Mouse (Mus musculus): Measurements from ENCODE around the gene Zfyve19. TPM values are rescaled to one million over a fixed set of nuclear protein-coding genes. Genes with fewer than 3 reads are reported as not detected.

Zfyve19 gene
- polyA plus RNA-seq, 1 experiment: 42.2 TPM

GRCm38 (mm10) chr2:119198934-119199333 is 9.5 kb upstream of the Zfyve19 start:
- no peak for TF ChIP-seq POLR2A (IDR thresholded peaks at IDR 0.05; ENCODE audit: borderline replicate concordance, control insufficient read depth, low read depth, low read length)
- no peak for TF ChIP-seq CTCF (IDR thresholded peaks at IDR 0.05; ENCODE audit: control insufficient read depth, insufficient read depth, low read length)
- H3K27ac ChIP-seq (ENCODE audit: control insufficient read depth, insufficient read depth, low read depth, low read length, poor library complexity): no peak overlapping the region
- no peak overlapping the region for H3K4me3 ChIP-seq (replicated peaks; ENCODE audit: control insufficient read depth, low read depth, low read length)
- WGBS: 88% methylated on average over 3 of the region's 3 CpGs
- H3K4me1 ChIP-seq (ENCODE audit: control insufficient read depth, insufficient read depth, low read length): peaks cover 3% of the 10 kb centered on the region; the same call in 1 of the 2 replicates

- no peak overlapping the region for H3K4me3 ChIP-seq (replicated peaks; ENCODE audit: control insufficient read depth, low read depth, low read length)
- no peak overlapping the region for H3K27ac ChIP-seq (ENCODE audit: control insufficient read depth, insufficient read depth, low read depth, low read length, poor library complexity)
- 54% methylated on average over 5 of the region's 5 CpGs for WGBS
- H3K4me1 ChIP-seq (ENCODE audit: control insufficient read depth, insufficient read depth, low read length): peaks cover 3% of the 10 kb centered on the region; the same call in 1 of the 2 replicates
- TF ChIP-seq CTCF (IDR thresholded peaks at IDR 0.05; ENCODE audit: control insufficient read depth, insufficient read depth, low read length) (no peak), POLR2A (IDR thresholded peaks at IDR 0.05; ENCODE audit: borderline replicate concordance, control insufficient read depth, low read depth, low read length) (no peak)
Observed at GRCm38 (mm10) chr2:119202914-119203453, 5.4 kb upstream of the Zfyve19 start.

- Histone ChIP-seq H3K27ac (ENCODE audit: control insufficient read depth, insufficient read depth, low read depth, low read length, poor library complexity) (no peak overlapping the region), H3K4me3 (replicated peaks; ENCODE audit: control insufficient read depth, low read depth, low read length) (no peak overlapping the region), H3K4me1 (ENCODE audit: control insufficient read depth, insufficient read depth, low read length) (peaks cover 3% of the 10 kb centered on the region; the same call in 1 of the 2 replicates)
- TF ChIP-seq CTCF (IDR thresholded peaks at IDR 0.05; ENCODE audit: control insufficient read depth, insufficient read depth, low read length): no peak
- TF ChIP-seq POLR2A (IDR thresholded peaks at IDR 0.05; ENCODE audit: borderline replicate concordance, control insufficient read depth, low read depth, low read length): no peak
- WGBS: 78% methylated on average over 4 of the region's 4 CpGs
Observed at GRCm38 (mm10) chr2:119203871-119204460, 4.5 kb upstream of the Zfyve19 start.

- WGBS: 16% methylated on average over 6 of the region's 6 CpGs
- Histone ChIP-seq H3K4me1 (ENCODE audit: control insufficient read depth, insufficient read depth, low read length) (peaks cover 1% of the 10 kb centered on the region; the same call in 1 of the 2 replicates), H3K27ac (ENCODE audit: control insufficient read depth, insufficient read depth, low read depth, low read length, poor library complexity) (peak overlapping the region; percentile 80), H3K4me3 (replicated peaks; ENCODE audit: control insufficient read depth, low read depth, low read length) (peak overlapping the region; percentile 96)
- TF ChIP-seq CTCF (IDR thresholded peaks at IDR 0.05; ENCODE audit: control insufficient read depth, insufficient read depth, low read length) (no peak), POLR2A (IDR thresholded peaks at IDR 0.05; ENCODE audit: borderline replicate concordance, control insufficient read depth, low read depth, low read length) (no peak)
Observed at GRCm38 (mm10) chr2:119207961-119208343, 465 bp upstream of the Zfyve19 start.

- no peak for TF ChIP-seq CTCF (IDR thresholded peaks at IDR 0.05; ENCODE audit: control insufficient read depth, insufficient read depth, low read length)
- no peak for TF ChIP-seq POLR2A (IDR thresholded peaks at IDR 0.05; ENCODE audit: borderline replicate concordance, control insufficient read depth, low read depth, low read length)
- Histone ChIP-seq H3K4me1 (ENCODE audit: control insufficient read depth, insufficient read depth, low read length) (no peaks in the 10 kb centered on the region; the same call in 1 of the 2 replicates), H3K27ac (ENCODE audit: control insufficient read depth, insufficient read depth, low read depth, low read length, poor library complexity) (peak overlapping the region; percentile 3; the same call in 1 of the 2 replicates), H3K4me3 (replicated peaks; ENCODE audit: control insufficient read depth, low read depth, low read length) (peak overlapping the region; percentile 96)
- under 1% methylated on average over 13 of the region's 13 CpGs for WGBS
Observed at GRCm38 (mm10) chr2:119209176-119209507, 725 bp downstream of the Zfyve19 start.

- TF ChIP-seq CTCF (IDR thresholded peaks at IDR 0.05; ENCODE audit: control insufficient read depth, insufficient read depth, low read length) (no peak), POLR2A (IDR thresholded peaks at IDR 0.05; ENCODE audit: borderline replicate concordance, control insufficient read depth, low read depth, low read length) (no peak)
- no peaks in the 10 kb centered on the region for H3K4me1 ChIP-seq (ENCODE audit: control insufficient read depth, insufficient read depth, low read length)
- no peak within 1 kb of the TSS for H3K4me3 ChIP-seq (replicated peaks; ENCODE audit: control insufficient read depth, low read depth, low read length)
- WGBS: 62% methylated on average over 6 of the region's 6 CpGs
- H3K27ac ChIP-seq (ENCODE audit: control insufficient read depth, insufficient read depth, low read depth, low read length, poor library complexity): no peak within 1 kb of the TSS
Observed at GRCm38 (mm10) chr2:119229775-119230704, 21.6 kb downstream of the Zfyve19 start, which contains the start of gene Ppp1r14d. Ppp1r14d (minus strand) TSS chr2:119229906.

GRCm38 (mm10) chr2:119236682-119237209 is 28.3 kb downstream of the Zfyve19 start:
- H3K4me1 ChIP-seq (ENCODE audit: control insufficient read depth, insufficient read depth, low read length): no peaks in the 10 kb centered on the region

More at GRCm38 (mm10) chr2:119236682-119237209, 28.3 kb downstream of the Zfyve19 start:
- WGBS: 28% methylated on average over 25 of the region's 25 CpGs
- Histone ChIP-seq H3K27ac (ENCODE audit: control insufficient read depth, insufficient read depth, low read depth, low read length, poor library complexity) (no peak overlapping the region; the same call in 1 of the 2 replicates), H3K4me3 (replicated peaks; ENCODE audit: control insufficient read depth, low read depth, low read length) (no peak overlapping the region)
- TF ChIP-seq POLR2A (IDR thresholded peaks at IDR 0.05; ENCODE audit: borderline replicate concordance, control insufficient read depth, low read depth, low read length) (no peak), CTCF (IDR thresholded peaks at IDR 0.05; ENCODE audit: control insufficient read depth, insufficient read depth, low read length) (no peak)
